Mouse (Mus musculus): ENCODE results near the gene Aldh3b3. TPM values are rescaled to one million over a fixed set of nuclear protein-coding genes. Genes with fewer than 3 reads are reported as not detected.

The Aldh3b3 gene
- total RNA-seq (2021), result under 1 TPM in 1 of 2 experiments, not detected in 1; 0.27 TPM

DNA sequence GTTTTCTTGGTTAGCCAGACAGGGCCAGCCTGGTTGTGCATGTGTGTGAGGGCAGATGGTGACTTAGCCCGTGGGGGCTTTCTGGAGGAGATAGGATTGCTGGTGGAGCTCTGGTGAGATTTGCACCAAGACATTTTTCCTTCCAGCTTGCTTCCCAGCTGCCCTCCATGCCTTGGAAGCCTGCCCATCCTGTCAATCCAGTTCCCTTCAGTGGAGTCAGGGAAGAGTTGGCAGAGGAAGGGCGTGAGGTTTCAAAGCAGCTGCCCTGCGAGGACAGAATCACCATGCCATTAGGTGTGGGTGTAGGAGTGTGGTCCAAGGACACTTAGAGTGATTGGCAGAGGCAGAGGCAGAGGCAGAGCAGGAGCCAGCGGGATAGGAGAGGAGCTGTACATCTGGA, at the start of gene Aldh3b3:
Gene Aldh3b3, plus strand, starts transcription at position 176 of the 400 bp plus-strand sequence.
- intact Hi-C loops (cut with DNase I), result no loop called here
- no peak for DNase-seq (ENCODE audit: low spot score in 2 of 2)

DNA sequence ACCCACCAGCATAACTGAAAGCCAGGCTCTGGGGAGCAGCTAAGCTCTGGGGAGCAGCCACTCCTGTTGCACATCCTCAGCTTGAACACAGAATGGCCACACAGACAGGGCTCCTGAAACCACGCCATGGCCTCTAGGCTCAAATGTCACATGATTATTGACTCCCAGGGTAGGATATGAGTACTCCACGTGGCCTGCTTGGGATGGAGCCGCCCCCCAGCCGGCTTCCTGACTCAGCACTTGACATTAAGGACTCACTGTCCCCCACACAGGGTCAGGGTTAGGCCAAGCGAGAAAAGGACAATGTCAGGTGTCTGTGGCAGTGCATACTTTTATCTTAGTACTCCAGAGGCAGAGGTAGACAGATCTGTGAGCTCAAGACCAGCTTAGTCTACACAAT, 48.2 kb upstream of the Aldh3b3 start:
- intact Hi-C loops (cut with DNase I), result no loop called here
- DNase-seq (ENCODE audit: low spot score in 2 of 2), result no peak

DNA sequence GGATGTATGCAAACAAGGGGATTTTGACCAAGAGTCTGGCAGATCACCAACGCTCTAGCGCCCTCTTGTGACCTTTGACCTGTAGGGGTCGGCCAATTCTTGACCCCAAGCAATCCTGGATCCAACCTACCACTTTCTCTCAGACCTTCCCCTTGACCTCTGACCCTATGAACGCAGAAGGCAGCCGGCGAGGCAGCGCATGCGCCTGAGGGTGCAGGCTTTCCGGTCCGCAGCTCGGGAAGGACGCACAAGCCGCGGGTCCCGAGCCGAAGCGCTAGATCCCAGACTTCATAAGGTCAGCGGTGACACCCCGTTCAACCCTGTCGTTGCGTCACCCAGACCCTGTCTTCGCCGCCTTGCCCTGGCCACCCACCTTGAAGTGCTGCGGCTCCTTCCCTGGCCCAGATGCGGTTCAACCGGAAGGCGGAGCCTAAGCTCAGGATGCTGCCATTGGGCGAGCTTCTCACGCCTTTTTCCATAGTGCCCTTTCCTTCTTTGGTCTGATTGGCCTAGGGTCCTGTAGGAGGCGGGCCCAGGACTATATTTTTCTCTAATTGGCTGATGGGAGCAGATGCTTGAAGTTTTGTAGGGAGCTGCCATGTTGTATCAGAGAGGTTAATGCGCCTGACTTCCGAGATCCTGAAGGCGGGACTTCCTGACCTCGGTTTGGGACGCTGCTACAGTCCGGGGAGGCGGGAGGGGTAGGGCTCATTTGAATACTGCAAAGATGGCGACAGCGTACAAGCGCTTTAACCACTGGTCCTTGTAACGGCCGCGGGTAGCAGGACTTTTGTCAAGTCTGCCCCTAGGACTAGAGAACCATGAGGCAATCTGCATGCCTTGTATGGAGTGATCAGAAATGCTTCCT, 45.9 kb upstream of the Aldh3b3 start, which contains the start of gene Ndufs8:
Gene Ndufs8, minus strand, starts transcription at position 438 of the 868 bp plus-strand sequence.
- peak; percentile 95 for DNase-seq (ENCODE audit: low spot score in 2 of 2)
- intact Hi-C loops (cut with DNase I), result loop anchor here (1.0 to 2.0 kb wide), 2 partner anchors 60 to 146 kb away; partner anchors contain the start of gene Kmt5b

DNA sequence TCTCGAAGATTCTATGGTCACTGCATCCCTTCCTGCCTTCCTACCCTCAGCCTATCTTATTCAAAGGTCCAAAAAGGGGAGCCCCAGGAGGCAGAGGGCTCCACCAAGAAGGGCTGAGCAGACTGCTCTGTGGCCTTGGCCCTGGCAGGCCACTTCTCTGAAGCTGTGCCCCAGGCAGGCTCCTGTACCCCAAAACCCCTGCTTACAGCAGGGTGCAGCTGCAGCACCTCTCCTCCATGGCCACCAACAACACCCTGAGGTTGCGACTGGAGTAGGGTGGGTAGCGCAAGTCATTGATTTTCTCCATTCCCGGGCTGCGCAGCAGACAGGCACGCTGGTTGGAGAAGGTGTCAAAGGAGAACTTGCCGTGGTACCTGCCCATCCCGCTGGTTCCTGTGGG, 44.8 kb upstream of the Aldh3b3 start:
- intact Hi-C loops (cut with DNase I), result loop anchor here (2.0 kb wide), 1 partner anchor 147 kb away; the partner anchor contains the start of gene Kmt5b
- no peak for DNase-seq (ENCODE audit: low spot score in 2 of 2)

DNA sequence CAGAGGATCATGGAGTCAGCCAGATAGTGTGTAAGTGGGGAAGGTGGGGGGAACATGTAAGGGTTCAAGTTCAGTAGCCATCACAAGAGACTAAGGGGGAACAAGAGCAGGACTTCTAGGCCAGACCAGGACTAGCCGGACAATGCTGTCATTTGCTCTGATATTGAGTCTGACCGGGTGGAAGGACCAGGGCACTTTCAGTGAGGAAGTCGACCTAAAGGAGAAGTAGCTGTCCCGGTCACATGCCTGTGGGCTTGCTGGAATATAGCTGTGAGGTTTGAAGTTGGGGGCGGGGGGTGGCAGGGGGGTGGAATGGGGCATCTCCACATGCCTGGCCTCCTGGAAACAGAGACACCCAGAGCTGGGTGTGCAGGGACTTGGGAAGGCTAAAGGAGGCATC, 43.9 kb upstream of the Aldh3b3 start:
- intact Hi-C loops (cut with DNase I), result no loop called here
- no peak for DNase-seq (ENCODE audit: low spot score in 2 of 2)

DNA sequence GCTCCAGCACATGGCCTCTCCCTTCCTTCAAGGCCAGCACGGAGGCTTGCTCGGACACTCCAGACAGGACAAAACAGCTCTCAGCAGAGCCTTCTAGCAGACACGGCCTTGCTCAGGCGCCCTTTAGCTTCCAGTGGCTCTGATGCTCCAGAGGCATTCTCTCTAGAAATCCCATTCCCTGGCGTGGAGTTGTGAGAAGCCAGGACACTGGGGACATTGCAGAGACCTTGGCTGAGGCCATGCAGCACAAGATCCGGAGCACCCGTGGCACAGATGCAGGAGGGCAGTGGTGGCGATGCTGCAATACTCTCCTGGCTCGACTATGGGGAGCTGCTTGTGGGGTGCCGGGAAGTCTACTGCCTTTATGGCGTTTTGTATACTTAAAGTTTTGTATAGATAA, 41.7 kb upstream of the Aldh3b3 start:
- intact Hi-C loops (cut with DNase I), result no loop called here
- no peak for DNase-seq (ENCODE audit: low spot score in 2 of 2)

DNA sequence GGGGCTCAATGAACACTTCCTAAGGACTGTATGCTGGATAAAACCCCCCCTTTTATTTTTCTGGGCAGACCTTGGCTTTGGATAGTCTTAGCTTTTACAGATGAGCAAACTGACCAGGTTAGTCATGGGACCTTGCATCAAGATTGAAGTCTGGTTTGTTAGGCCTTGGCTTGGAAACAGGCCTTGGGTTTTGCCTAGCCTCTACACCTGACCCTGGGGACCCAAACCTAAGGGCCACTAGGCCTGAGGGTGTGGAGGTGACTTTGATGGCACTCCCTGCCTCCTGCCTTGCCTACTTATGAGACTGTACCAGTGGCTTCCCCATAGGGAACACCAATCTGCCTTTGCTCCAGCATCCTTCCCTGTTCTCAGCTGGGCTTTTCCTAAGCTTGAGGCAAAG, 38.5 kb upstream of the Aldh3b3 start:
- intact Hi-C loops (cut with DNase I), result no loop called here

DNA sequence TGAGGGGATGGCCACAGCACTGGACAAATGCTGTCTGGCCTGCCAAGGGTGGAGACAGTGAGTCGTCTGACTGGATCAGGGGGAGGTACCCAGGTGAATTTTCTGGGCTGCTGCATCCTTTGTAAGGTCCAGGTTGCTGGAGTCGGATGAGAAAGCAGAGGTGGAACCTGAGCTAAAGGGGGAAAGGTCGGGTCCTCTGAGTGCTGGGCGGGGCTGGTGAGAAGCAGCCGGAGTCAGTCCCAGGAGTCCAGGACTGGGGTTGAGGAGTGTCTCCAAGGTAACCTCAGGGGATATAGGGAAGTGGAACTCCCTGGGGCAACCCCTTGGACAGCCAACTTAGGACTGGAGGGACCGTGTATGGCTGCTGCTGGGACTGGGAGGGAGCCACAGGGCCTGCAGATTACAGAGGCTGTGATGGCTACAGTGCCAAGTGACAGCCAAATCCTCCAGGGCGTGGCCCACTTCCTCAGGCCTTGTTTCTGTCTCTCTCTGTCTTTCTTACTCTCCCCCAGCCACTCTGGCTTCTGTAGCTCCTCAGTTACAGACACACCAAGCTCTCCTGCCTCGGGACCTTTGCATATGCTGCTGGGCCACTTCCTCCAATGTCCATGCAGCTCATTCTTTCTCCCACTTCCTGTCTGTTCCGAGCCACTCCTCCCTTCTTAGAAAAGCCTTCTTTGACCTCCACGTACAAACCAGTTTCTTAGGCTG, 35.6 kb upstream of the Aldh3b3 start:
- intact Hi-C loops (cut with DNase I), result no loop called here
- no peak for DNase-seq (ENCODE audit: low spot score in 2 of 2)

More for the DNA sequence above, 38.5 kb upstream of the Aldh3b3 start:
- no peak for DNase-seq (ENCODE audit: low spot score in 2 of 2)

DNA sequence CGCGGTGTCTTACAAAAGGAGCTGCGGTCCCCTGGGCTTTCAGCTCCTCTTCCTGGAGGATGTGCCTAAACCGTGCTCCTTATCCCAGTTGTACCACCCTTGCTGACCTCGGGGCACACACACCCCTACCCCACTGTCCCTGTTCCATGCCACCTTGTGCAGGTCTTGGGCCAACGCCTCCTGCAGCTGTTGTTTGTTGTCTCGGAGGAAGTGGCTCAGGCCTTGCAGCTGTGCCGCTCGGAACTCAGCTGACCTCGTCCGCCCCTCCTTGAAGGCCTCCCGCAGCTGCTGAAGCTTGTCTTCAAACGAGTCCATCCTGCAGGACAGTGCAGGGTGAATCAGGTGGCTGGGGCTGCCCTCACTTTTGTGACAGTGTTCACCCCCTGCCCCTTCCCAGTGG, 34.9 kb upstream of the Aldh3b3 start:
- intact Hi-C loops (cut with DNase I), result no loop called here
- no peak for DNase-seq (ENCODE audit: low spot score in 2 of 2)

DNA sequence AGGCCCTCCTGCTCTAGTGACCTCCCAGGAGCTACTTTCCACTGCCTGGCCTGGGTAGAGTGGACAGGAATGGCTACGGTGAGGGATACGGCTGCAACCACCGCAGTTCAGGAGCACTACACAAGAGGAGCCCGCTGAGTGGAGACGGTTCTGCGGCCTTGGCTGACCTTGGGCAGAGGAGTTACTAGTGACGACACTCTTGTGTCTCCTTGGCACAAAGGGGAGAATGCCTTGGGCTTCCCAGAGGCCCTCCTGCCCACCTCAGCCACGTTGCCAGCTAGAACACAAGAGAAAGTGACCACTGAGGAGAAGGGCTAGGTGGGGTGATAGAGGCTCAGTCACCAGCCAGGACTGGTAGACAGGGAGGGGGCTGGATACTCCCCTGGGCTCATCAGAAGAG, 34.3 kb upstream of the Aldh3b3 start:
- no peak for DNase-seq (ENCODE audit: low spot score in 2 of 2)
- intact Hi-C loops (cut with DNase I), result no loop called here

DNA sequence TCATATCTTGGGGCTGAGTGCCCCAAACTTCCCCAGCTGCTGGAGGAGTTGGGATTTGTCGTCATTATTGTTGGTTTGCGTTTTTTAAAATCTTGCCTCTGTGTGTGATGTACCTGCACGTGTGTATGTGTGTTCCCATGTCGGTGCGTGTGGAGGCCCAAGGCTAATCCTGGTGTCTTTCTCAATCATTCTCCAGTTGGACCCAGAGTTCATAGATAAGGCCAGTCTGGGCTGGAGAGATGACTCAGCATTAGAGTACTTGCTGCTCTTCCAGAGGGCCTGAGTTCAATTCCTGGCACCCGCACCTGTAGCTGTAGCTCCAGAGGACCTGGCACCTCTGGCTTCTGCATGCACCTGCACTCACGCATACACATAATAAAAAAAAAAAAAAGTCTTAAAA, 33.6 kb upstream of the Aldh3b3 start:
- DNase-seq (ENCODE audit: low spot score in 2 of 2), result no peak
- intact Hi-C loops (cut with DNase I), result no loop called here

DNA sequence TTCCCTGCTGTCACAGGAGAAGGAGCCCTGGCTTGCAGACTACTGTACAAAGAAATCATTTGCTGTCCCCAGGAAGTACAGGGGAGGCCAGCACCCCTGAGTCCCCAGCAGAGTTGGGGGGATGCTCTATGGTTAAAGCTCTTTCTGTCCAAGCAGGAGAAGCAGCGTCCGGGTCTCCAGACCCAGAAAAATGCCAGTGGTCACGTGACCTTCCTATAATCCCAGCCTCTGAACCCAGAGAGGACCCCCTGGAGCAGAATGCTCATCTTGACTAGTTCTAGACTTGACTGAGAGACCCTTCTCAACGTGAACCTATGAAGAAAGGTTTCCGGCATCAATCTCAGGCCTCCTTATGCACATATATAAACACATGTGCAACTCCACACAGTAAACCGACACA, 32.6 kb upstream of the Aldh3b3 start:
- intact Hi-C loops (cut with DNase I), result no loop called here
- DNase-seq (ENCODE audit: low spot score in 2 of 2), result no peak

DNA sequence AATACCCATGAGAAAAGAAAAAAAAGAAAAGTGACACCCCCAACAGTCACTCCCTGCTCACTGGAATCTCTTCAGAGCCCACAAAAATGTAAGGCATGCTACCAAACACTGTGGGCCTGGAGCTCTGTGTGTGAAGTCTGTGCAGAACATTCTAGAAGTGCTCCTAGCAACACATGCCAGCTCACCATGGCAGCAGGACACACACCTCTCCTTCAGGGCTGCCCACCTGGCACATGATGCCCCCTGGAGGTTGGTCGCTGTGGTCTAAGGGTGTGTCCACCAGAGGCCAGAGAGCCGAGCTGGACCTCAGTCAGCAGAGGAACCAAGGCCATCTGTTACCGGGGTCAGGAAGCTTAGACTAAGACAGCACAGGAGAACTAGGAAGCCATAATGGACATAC, 32.2 kb upstream of the Aldh3b3 start:
- no peak for DNase-seq (ENCODE audit: low spot score in 2 of 2)
- intact Hi-C loops (cut with DNase I), result no loop called here

DNA sequence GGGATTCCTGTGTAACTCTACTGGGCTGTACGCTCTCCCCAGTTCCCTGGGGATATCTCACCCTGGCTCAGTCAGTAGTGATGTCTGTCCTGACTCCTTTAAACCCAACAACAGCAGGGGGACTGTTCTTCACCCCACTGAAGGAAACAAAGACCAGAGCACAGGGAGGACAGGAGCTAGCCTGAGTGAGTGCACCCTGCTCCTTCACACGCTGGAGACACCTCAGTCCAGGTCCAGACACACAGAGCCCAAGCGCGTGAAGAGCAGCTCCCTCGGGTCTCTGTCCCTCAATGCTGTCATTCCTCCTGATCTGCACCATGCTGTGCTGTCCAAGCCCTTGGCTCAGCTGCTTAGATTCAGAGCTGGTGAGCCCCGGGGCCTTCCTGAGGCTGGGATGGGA, 31.8 kb upstream of the Aldh3b3 start:
- intact Hi-C loops (cut with DNase I), result no loop called here
- no peak for DNase-seq (ENCODE audit: low spot score in 2 of 2)

DNA sequence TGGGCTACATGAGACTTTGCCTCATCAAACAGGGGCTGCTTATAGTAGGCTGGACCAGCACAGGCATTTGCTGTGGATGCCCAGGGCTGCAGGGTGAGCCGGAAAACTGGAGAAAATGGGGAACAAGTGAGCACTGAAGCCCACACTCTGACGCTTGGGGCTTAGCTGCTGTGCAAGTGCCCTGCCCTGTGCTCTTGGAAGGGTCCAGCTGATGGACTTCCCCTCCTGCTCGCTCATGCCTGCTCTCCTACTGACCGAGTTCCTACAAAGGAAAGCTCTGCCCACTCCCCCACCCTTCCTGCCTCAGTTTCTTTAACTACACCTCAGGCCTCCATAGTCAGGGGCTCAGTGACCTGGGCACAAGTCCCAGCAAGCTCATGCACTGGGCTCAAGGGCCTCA, 30.5 kb upstream of the Aldh3b3 start:
- DNase-seq (ENCODE audit: low spot score in 2 of 2), result no peak
- intact Hi-C loops (cut with DNase I), result no loop called here

DNA sequence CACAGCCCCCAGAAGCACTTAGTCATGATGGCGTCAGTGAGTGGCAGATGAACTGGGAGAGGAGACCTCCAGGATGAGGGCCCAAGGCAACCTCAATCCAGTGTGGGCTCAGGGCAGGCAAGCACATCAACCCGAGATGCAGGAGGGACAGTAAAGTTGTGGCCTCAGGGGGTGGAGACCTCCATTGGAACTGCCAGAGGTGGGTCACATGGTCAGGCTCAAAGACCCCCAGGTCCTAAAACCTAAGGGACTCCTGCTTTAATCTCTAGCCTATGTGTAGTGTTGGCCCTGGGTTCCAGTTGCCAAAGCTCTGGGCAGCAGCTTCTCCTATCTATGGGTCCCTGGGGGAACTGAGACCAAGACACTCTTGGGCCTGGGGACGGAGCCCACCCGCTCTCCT, 29.7 kb upstream of the Aldh3b3 start:
- no peak for DNase-seq (ENCODE audit: low spot score in 2 of 2)
- intact Hi-C loops (cut with DNase I), result no loop called here

DNA sequence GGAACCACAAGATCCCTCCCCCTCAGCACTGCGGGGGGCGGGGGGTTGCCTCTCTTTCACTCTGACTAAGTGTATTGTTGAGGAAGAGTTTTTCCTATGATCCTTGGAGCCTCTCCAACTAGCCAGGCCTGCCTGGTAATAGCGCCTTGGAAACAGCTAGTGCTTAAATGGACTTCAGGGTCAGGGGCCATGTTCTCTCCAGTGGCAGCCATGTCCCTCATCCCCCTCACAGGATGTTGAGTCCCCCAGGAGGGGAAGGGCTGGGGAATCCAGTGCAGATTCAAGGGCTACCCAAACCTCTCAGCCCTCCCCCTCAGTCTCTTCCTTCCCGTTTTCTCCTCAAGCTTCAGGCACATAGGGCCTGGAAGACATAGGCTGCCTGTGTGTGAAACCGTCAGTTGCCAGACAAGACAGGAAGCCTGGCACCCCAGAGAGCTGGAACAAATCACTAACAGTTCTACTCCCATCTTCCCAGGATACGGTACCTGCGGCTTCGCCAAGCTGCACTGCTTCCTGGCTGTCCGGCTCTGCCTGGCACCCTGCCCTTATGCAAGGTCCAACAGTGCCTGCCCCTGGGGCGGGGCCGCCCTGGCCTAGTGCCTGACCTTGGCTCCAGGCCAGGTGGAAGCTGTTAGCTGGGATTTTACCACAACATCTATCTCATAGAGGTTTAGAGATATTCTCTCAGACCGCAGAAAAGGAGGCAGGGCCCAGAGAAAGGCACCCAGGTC, 29.1 kb upstream of the Aldh3b3 start, which contains the start of gene Aldh3b1:
Gene Aldh3b1, minus strand, starts transcription at position 598 of the 731 bp plus-strand sequence.
- intact Hi-C loops (cut with DNase I), result no loop called here
- peak in 1 of 2 experiments; percentile 56 for DNase-seq (ENCODE audit: low spot score in 2 of 2)

DNA sequence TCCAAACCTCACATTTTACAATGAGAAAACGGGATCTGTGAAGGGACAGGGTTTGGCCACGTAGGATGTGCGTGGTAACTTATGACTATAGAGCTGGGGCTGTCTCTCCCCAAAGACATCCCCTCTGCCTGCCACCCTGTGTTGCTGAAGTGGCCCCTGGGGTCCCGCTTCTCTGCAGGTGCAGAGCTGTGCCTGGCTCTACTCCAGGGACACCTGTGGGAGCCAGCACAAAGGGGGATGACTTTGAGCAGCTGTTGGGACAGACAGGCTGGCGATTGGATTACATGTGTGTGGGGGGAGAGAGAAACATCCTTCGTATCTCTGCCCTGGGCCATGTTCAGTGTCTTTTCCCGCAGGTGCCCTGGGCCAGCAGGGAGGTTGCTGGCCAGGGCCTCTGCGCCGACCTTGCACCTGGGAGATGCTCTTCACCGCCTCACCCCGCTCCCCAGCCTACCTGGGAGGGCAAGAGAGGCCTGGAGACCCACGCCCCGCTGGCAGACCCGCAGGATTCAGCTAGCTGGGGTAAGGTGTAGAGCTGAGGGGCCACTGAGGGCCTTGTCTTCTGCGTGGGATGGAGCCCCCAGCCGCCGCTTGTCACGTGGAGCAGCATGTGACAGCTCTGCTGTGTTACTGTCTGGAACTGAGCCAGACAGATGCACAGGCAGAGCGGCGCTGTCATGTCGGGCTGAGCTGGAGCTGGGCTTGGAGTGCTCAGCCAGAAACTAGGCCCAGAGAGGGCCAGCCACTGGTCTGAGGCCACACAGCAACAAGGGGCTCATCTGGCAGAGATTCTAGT, 28.0 kb upstream of the Aldh3b3 start:
- no peak for DNase-seq (ENCODE audit: low spot score in 2 of 2)
- intact Hi-C loops (cut with DNase I), result no loop called here

DNA sequence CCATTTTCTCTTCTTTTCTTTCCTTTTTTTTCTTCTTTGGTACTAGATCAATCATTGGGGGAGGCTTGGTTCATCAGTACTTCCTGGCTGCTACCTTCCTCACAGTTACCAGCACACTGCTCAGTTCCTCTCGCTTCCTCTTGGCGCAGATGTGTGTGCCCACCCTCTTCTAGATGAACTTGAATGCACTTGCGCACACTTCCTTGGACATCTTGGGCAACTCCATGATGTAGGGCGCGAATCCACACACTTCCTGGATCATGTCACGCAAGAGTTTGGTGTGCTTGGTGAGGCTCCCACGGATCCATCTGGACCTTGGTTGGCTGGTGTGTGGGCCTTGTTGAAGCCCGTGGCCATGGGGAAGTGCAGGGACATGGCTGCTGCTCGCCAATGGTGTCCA, 26.7 kb upstream of the Aldh3b3 start:
- intact Hi-C loops (cut with DNase I), result no loop called here
- no peak for DNase-seq (ENCODE audit: low spot score in 2 of 2)
